Mouse (Mus musculus) stomach, embryonic 14.5 days (tissue): ENCODE results near the gene Zfand4. TPM values are rescaled to one million over a fixed set of nuclear protein-coding genes. Genes with fewer than 3 reads are reported as not detected.

ENCODE experiments used
- ATAC-seq: fragments of 200-750 bp; cut with Nextera tagmentation; 2 replicates; pipeline ENCODE4 v1.8.0; 2017; ENCODE audit warnings: low read depth, moderate TSS enrichment; ENCODE audit not compliant: insufficient number of reproducible peaks, insufficient read depth, low FRiP score
- H3K27ac ChIP-seq: fragments of 300-500 bp; sonication (generic); 2 replicates; pipeline ENCODE4 v1.5.1; 2014; ENCODE audit warnings: mild to moderate bottlenecking, low read length, moderate library complexity, mixed read lengths
- H3K27me3 ChIP-seq: fragments of 300-500 bp; sonication (generic); 2 replicates; pipeline ENCODE4 v1.6.1; 2014; ENCODE audit warnings: low read length, control low read depth, mixed read lengths; ENCODE audit not compliant: control insufficient read depth, insufficient read depth
- H3K36me3 ChIP-seq: fragments of 300-500 bp; sonication (generic); 2 replicates; pipeline ENCODE4 v1.6.1; 2014; ENCODE audit warnings: mild to moderate bottlenecking, control low read depth, low read length, moderate library complexity, mixed read lengths; ENCODE audit not compliant: control insufficient read depth, insufficient read depth
- H3K4me1 ChIP-seq: fragments of 300-500 bp; sonication (generic); 2 replicates; pipeline ENCODE4 v1.6.1; 2014; ENCODE audit warnings: low read length, control low read depth, mixed read lengths; ENCODE audit not compliant: control insufficient read depth, insufficient read depth
- H3K4me2 ChIP-seq: fragments of 300-500 bp; sonication (generic); replicated peaks from 2 replicates; pipeline ENCODE4 v1.6.1; 2014; ENCODE audit warnings: low read depth, low read length, control low read depth
- H3K4me3 ChIP-seq: fragments of 300-500 bp; sonication (generic); 2 replicates; pipeline ENCODE4 v1.5.1; 2014; ENCODE audit warnings: low read depth, low read length, control low read depth
- H3K9ac ChIP-seq: fragments of 300-500 bp; sonication (generic); replicated peaks from 2 replicates; pipeline ENCODE4 v1.6.1; 2014; ENCODE audit warnings: low read depth, mild to moderate bottlenecking, control low read depth, low read length, moderate library complexity, mixed read lengths
- H3K9me3 ChIP-seq: fragments of 300-500 bp; sonication (generic); 2 replicates; pipeline ENCODE4 v1.6.1; 2016; ENCODE audit warnings: low read depth, low read length, control low read depth; ENCODE audit not compliant: control insufficient read depth
- WGBS: fragments of 180-500 bp; shearing (Covaris S2); extraction: QIAGEN DNeasy Blood & Tissue Kit; methylation state at CpG from one replicate; pipeline ENCODE4 v1.1.7; 2014; 5-methylcytosine and 5-hydroxymethylcytosine counted together
- polyA plus RNA-seq: library from polyadenylated mRNA; unstranded; fragments of >200 nt; fragmentation: Nextera tagmentation; extraction: Ambion mirVana; gene quantifications from 2 replicates; pipeline ENCODE4 v1.2.1, GENCODE M21; 2014

Gene Zfand4
- polyA plus RNA-seq, 1 experiment from 2014 or later = 5.5 TPM

DNA sequence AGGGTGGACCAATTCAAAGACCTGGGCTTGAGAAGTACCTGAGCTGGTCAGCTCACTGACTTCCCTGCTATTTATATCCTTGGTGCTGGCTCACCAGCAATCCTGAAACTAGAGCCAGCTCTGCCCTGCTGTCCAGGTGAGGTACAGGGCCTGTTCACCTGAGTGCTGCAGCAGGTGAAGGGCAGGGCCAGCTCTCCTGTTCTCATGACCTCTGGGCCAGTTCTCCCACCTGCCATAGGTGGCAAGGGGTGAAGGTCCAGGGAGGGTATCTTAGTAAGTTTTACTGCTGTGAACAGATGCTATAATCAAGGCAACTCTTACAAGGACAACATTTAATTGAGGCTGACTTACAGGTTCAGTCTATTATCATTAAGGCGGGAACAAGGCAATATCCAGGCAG is 105.8 kb downstream of the Zfand4 start:
- 88% methylated on average over 1 of the region's 1 CpGs for WGBS
- H3K4me1 ChIP-seq = no peaks in the 10 kb centered on the region
- no peak overlapping the region for H3K27ac ChIP-seq
- H3K9ac ChIP-seq = no peak overlapping the region
- H3K4me3 ChIP-seq = no peak overlapping the region
- no peak for ATAC-seq
- no peaks in the 10 kb centered on the region for H3K9me3 ChIP-seq
- H3K36me3 ChIP-seq = no peaks in the 10 kb centered on the region
- H3K4me2 ChIP-seq = no peak overlapping the region
- no peaks in the 10 kb centered on the region for H3K27me3 ChIP-seq

GRCm38 (mm10) chr6:116370216-116370976 is 106.4 kb downstream of the Zfand4 start:
- H3K27ac ChIP-seq = no peak overlapping the region
- 70% methylated on average over 6 of the region's 6 CpGs for WGBS
- H3K4me2 ChIP-seq = no peak overlapping the region
- H3K27me3 ChIP-seq = no peaks in the 10 kb centered on the region
- peak; percentile 72; the same call in 1 of the 2 replicates for ATAC-seq
- H3K36me3 ChIP-seq = no peaks in the 10 kb centered on the region
- no peaks in the 10 kb centered on the region for H3K4me1 ChIP-seq
- no peaks in the 10 kb centered on the region for H3K9me3 ChIP-seq
- no peak overlapping the region for H3K9ac ChIP-seq
- no peak overlapping the region for H3K4me3 ChIP-seq

- WGBS = 84% methylated on average over 3 of the region's 3 CpGs
- Histone ChIP-seq H3K9me3 (no peaks in the 10 kb centered on the region), H3K4me2 (no peak overlapping the region), H3K9ac (no peak overlapping the region), H3K27me3 (no peaks in the 10 kb centered on the region), H3K36me3 (no peaks in the 10 kb centered on the region), H3K27ac (no peak overlapping the region), H3K4me3 (no peak overlapping the region), H3K4me1 (no peaks in the 10 kb centered on the region)
- no peak for ATAC-seq
Observed at GRCm38 (mm10) chr6:116371500-116371899, 107.5 kb downstream of the Zfand4 start.

GRCm38 (mm10) chr6:116374136-116374535 is 110.1 kb downstream of the Zfand4 start:
- Histone ChIP-seq H3K27me3 (no peaks in the 10 kb centered on the region), H3K9me3 (no peaks in the 10 kb centered on the region), H3K27ac (no peak overlapping the region), H3K4me2 (no peak overlapping the region), H3K9ac (no peak overlapping the region), H3K4me1 (no peaks in the 10 kb centered on the region), H3K4me3 (no peak overlapping the region), H3K36me3 (no peaks in the 10 kb centered on the region)
- WGBS = 67% methylated on average over 1 of the region's 1 CpGs
- ATAC-seq = no peak

GRCm38 (mm10) chr6:116374618-116375017 is 110.6 kb downstream of the Zfand4 start:
- Histone ChIP-seq H3K9me3 (no peaks in the 10 kb centered on the region), H3K27ac (no peak overlapping the region), H3K9ac (no peak overlapping the region), H3K36me3 (no peaks in the 10 kb centered on the region), H3K27me3 (no peaks in the 10 kb centered on the region), H3K4me3 (no peak overlapping the region), H3K4me2 (no peak overlapping the region), H3K4me1 (no peaks in the 10 kb centered on the region)
- no peak for ATAC-seq

- no peak overlapping the region for H3K4me3 ChIP-seq
- no peak overlapping the region for H3K9ac ChIP-seq
- H3K9me3 ChIP-seq = no peaks in the 10 kb centered on the region
- H3K4me2 ChIP-seq = no peak overlapping the region
- no peaks in the 10 kb centered on the region for H3K4me1 ChIP-seq
- WGBS = 90% methylated on average over 7 of the region's 7 CpGs
- no peaks in the 10 kb centered on the region for H3K27me3 ChIP-seq
- no peak overlapping the region for H3K27ac ChIP-seq
- no peak for ATAC-seq
- H3K36me3 ChIP-seq = no peaks in the 10 kb centered on the region
Observed at GRCm38 (mm10) chr6:116378892-116379291, 114.9 kb downstream of the Zfand4 start.

Other genes starting within 250 kb of the Zfand4 start
- 19.3 and 20.5 TPM in 2 replicates for gene Tmcc1, start 70.7 kb upstream of the Zfand4 start, polyA plus RNA-seq
- 40.6 and 41.2 TPM in 2 replicates for gene Washc2, start 56.2 kb upstream of the Zfand4 start, polyA plus RNA-seq
- 34.3 and 38.8 TPM in 2 replicates for gene March8, start 73.8 kb downstream of the Zfand4 start, polyA plus RNA-seq
- 1.1 and 2.3 TPM in 2 replicates for gene Alox5, start 197.0 kb downstream of the Zfand4 start, polyA plus RNA-seq
- not detected in 2 replicates for gene Olfr211, start 224.9 kb downstream of the Zfand4 start, polyA plus RNA-seq
- not detected in 2 replicates for gene Olfr212, start 242.3 kb downstream of the Zfand4 start, polyA plus RNA-seq